Mouse (Mus musculus) heart, adult 2 months (tissue): Measurements from ENCODE around the gene Rfx7.

Experiments used
- CTCF ChIP-seq: fragments of 200-600 bp; IDR thresholded peaks from 2 replicates; pipeline ENCODE4 v1.8.1; 2022; ENCODE audit warnings: antibody characterized with exemption, mild to moderate bottlenecking, moderate library complexity
- EP300 ChIP-seq: fragments of 200-500 bp; IDR thresholded peaks from 2 replicates; pipeline ENCODE4 v1.6.1; 2011; ENCODE audit warnings: low read depth, low read length, control low read depth; ENCODE audit not compliant: insufficient read depth

DNA sequence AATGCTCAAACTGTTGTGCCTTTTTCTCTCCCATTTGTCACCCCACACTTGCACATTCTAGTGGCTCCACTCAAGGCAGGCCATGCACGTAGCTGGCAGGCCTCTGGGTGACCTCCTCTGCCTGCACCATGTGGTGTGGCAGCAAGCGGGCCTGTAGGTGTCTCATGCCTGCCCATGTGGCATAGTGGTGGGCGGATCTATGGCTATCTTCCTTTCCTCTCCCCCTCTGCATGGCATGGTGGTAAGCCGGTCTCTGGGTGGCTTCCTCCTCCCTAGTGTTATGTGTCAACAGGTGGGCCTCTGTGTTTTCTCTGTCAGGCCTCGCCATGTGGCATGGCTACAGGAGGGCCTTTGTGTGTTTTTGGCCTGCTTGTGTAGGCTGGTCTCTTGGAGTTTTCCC lies 123.6 kb downstream of the Rfx7 start:
- TF ChIP-seq CTCF (no peak), EP300 (no peak)
